Mouse (Mus musculus) bone marrow, adult 2 months (tissue): ENCODE data around the gene Lpcat3.

Experiments
- CTCF ChIP-seq: fragments of 200-500 bp; IDR thresholded peaks from 2 replicates; pipeline ENCODE4 v1.5.1; 2011; ENCODE audit warnings: low read length, control low read depth; ENCODE audit not compliant: control insufficient read depth, insufficient read depth
- POLR2A ChIP-seq: fragments of 200-500 bp; IDR thresholded peaks from 2 replicates; pipeline ENCODE4 v1.6.1; 2011; ENCODE audit warnings: low read depth, mild to moderate bottlenecking, control low read depth, low read length, borderline replicate concordance; ENCODE audit not compliant: control insufficient read depth

GRCm38 (mm10) chr6:124670281-124670900, 7.6 kb downstream of the Lpcat3 start:
- TF ChIP-seq POLR2A (no peak), CTCF (no peak)
